Comparison of ENCODE assay signal across 9 mouse cellular contexts in the genomic region with DNA sequence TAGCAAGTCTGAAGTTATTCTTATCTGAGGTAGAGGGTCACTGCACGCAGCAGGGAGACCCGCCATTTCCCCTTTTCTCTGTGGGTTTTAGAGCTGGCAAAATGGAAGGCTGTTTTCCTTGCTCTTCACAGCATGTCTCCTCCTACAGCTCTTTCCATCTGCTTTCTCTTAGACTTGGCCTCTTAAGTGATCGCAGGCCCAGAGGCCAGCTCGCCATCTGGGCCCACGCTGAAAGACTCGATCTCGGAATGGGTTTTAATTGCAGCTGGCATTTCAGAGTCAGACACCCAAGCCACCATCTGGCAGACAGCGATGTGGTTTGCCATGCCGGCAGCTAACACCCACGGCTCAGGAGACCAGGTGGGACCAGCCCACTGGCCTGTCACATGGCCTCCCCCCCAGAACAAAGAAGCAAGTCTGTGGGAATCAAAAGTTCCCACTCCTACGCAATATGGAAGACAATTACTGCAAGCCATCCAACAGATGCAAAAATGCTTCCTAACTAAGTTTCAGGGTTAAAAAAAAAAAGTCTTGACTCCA. TPM values are rescaled to one million over a fixed set of nuclear protein-coding genes. Genes with fewer than 3 reads are reported as not detected.
DNase-seq lines count a peak whose midpoint lies in the region; ATAC-seq lines count a peak whose summit lies in the region.
"Had no signal": no experiment of that assay in that cellular context is flagged by ENCODE, and none has a peak within 500 bp of the region (broad histone marks: within the 10 kb centered on the region; RNA-seq: fewer than 3 reads in every experiment).

No protein-coding gene starts in this region.

- H3K9me3 ChIP-seq in neural tube, embryonic 11.5 days (ENCODE audit: control insufficient read depth, low read length) = no peaks in the 10 kb centered on the region

- H3K36me3 ChIP-seq in neural tube, embryonic 11.5 days (ENCODE audit: control insufficient read depth, insufficient read depth, low read length) = no peaks in the 10 kb centered on the region

- no peaks in the 10 kb centered on the region for H3K4me1 ChIP-seq in neural tube, embryonic 11.5 days (ENCODE audit: control insufficient read depth, insufficient read depth, low read length)

- DNase-seq in left cerebral cortex, adult 18-20 months (ENCODE audit: low spot score in 2 of 2) = peak; percentile 44 to 53
- no peak for DNase-seq in left cerebral cortex, postnatal 14 days (ENCODE audit: low spot score in 2 of 2)
- peak; percentile 29 for DNase-seq in embryo, embryonic 9.5 days (ENCODE audit: extremely low spot score)
- DNase-seq in hindlimb bud, embryonic 11.5 days (ENCODE audit: extremely low spot score, low read depth, low spot score) = peak; percentile 54
- peak; percentile 63 for DNase-seq in neural tube, embryonic 11.5 days (ENCODE audit: low spot score)
- no peak for DNase-seq in kidney, adult 8-10 months
- no peak for DNase-seq in ovary, postnatal 36 days (ENCODE audit: low spot score)
- DNase-seq in cerebellum, adult 18-20 months = no peak

- no peaks in the 10 kb centered on the region for H3K27me3 ChIP-seq in neural tube, embryonic 11.5 days (ENCODE audit: control insufficient read depth, insufficient read depth, low read length)
- H3K27me3 ChIP-seq: Patski had no signal

- intact Hi-C loops in left cerebral cortex, postnatal 14 days (cut with DNase I) = no loop called here

- H3K4me3 ChIP-seq in neural tube, embryonic 11.5 days (ENCODE audit: low read depth, low read length) = no peak overlapping the region

- no peak overlapping the region for H3K9ac ChIP-seq in neural tube, embryonic 11.5 days (ENCODE audit: low read length)

- WGBS in neural tube, embryonic 11.5 days = 50% methylated on average over 11 of the region's 11 CpGs

- H3K4me2 ChIP-seq in neural tube, embryonic 11.5 days (ENCODE audit: low read depth) = no peak overlapping the region

- peak; percentile 63; the same call in 1 of the 2 replicates for ATAC-seq in neural tube, embryonic 11.5 days (ENCODE audit: insufficient read depth, low FRiP score, low TSS enrichment)
- ATAC-seq: Patski had no signal

- H3K27ac ChIP-seq in neural tube, embryonic 11.5 days (ENCODE audit: low read depth, low read length) = 0 out of 2 replicates have a peak overlapping the region, but pooled peaks have one; percentile 3

RNA-seq across cellular contexts. Expression of a gene that starts 36.5 kb away (rescaled TPM):
- total RNA-seq in left cerebral cortex, adult 18-20 months (2021) = 10 to 100 TPM; 12.4 to 13.1 TPM
- 10 to 100 TPM; 13.7 to 15.1 TPM for total RNA-seq in left cerebral cortex, postnatal 14 days (2021)
- 12.6 and 13.2 TPM in 2 replicates for polyA plus RNA-seq in neural tube, embryonic 11.5 days (2014; fragmentation: Nextera tagmentation; extraction: Ambion mirVana)

Comparison
In these comparisons a context has a peak if more than half of its experiments do, and no peak if none do; other contexts are left out.
1. DNase-seq: peak in left cerebral cortex, adult 18-20 months (2 of 2), embryo, embryonic 9.5 days (single experiment), hindlimb bud, embryonic 11.5 days (single experiment) and neural tube, embryonic 11.5 days (single experiment); none in left cerebral cortex, postnatal 14 days (0 of 2), kidney, adult 8-10 months (0 of 2), ovary, postnatal 36 days (single experiment) and cerebellum, adult 18-20 months (0 of 2).